Comparison of ENCODE assay signal across 17 mouse cellular contexts in the genomic region with DNA sequence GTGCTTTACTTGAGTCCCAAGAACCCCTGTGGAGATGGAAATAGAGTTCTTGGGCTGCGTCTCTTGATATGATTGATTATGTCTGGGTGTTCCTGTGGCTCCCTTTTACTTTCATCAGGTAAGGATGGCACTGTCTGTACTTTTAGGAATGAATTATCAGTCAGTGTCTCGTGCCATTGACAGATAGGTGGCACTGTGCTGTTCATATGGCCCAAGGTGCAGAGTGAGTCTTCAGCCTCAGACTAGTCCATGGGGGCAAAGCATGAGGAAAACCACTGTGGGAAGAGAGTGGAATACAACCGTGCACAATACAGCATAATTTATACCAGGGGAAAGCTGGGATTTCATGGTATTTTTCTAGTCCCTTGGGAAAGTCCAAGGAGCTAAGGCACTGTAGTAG.
DNase-seq lines count a peak whose midpoint lies in the region; ATAC-seq and TF ChIP-seq lines count a peak whose summit lies in the region.
"Had no signal": no experiment of that assay in that cellular context is flagged by ENCODE, and none has a peak within 500 bp of the region (broad histone marks: within the 10 kb centered on the region; RNA-seq: fewer than 3 reads in every experiment).

No protein-coding gene starts in this region.

- H3K9me3 ChIP-seq in hindbrain, postnatal 0 days (ENCODE audit: low read length) = no peaks in the 10 kb centered on the region
- no peaks in the 10 kb centered on the region for H3K9me3 ChIP-seq in hindbrain, embryonic 11.5 days (ENCODE audit: control insufficient read depth, low read length)
- H3K9me3 ChIP-seq in liver, embryonic 14.5 days (ENCODE audit: control insufficient read depth, low read length) = no peaks in the 10 kb centered on the region
- no peaks in the 10 kb centered on the region for H3K9me3 ChIP-seq in liver, embryonic 11.5 days (ENCODE audit: control insufficient read depth, low read length)
- H3K9me3 ChIP-seq in MEL (replicated peaks; ENCODE audit: insufficient read depth, low read length) = no peaks in the 10 kb centered on the region
- H3K9me3 ChIP-seq: heart, embryonic 10.5 days; hindbrain, embryonic 13.5 days; megakaryocyte, embryonic 14.5 days had no signal

- no peak overlapping the region for H3K4me2 ChIP-seq in hindbrain, postnatal 0 days (ENCODE audit: low read depth, low read length)
- H3K4me2 ChIP-seq in hindbrain, embryonic 11.5 days (replicated peaks; ENCODE audit: low read depth, low read length) = no peak overlapping the region
- no peak overlapping the region for H3K4me2 ChIP-seq in liver, embryonic 14.5 days (ENCODE audit: low read depth)
- no peak overlapping the region for H3K4me2 ChIP-seq in liver, embryonic 11.5 days
- H3K4me2 ChIP-seq: hindbrain, embryonic 13.5 days had no signal

- no peak for ATAC-seq in hindbrain, postnatal 0 days
- ATAC-seq in hindbrain, embryonic 11.5 days (ENCODE audit: low FRiP score) = no peak
- no peak for ATAC-seq in liver, embryonic 14.5 days (ENCODE audit: insufficient read depth)
- no peak for ATAC-seq in liver, embryonic 11.5 days (replicated peaks; ENCODE audit: low FRiP score)
- ATAC-seq in megakaryocyte progenitor cell, adult 5-6 weeks (replicated peaks; ENCODE audit: poor library complexity) = peak; percentile 48
- ATAC-seq: midbrain, embryonic 16.5 days had no signal

- H3K79me2 ChIP-seq in MEL (ENCODE audit: control insufficient read depth, insufficient read depth, low read length, poor library complexity) = no peaks in the 10 kb centered on the region; the same call in 1 of the 2 replicates

- no peak overlapping the region for H3K4me3 ChIP-seq in hindbrain, postnatal 0 days (ENCODE audit: low read length)
- no peak overlapping the region for H3K4me3 ChIP-seq in hindbrain, embryonic 11.5 days (ENCODE audit: low read depth, low read length)
- no peak overlapping the region for H3K4me3 ChIP-seq in liver, embryonic 14.5 days (ENCODE audit: insufficient read depth in 1 of 2, low read depth in 2 of 2, low read length in 2 of 2)
- no peak overlapping the region for H3K4me3 ChIP-seq in liver, embryonic 11.5 days (ENCODE audit: low read depth, low read length)
- no peak overlapping the region for H3K4me3 ChIP-seq in MEL (ENCODE audit: control insufficient read depth in 1 of 2, insufficient read depth in 1 of 2, low read depth in 2 of 2, low read length in 2 of 2)
- H3K4me3 ChIP-seq: heart, embryonic 10.5 days; hindbrain, embryonic 13.5 days had no signal

- TF ChIP-seq EP300 in liver, embryonic 14.5 days (IDR thresholded peaks at IDR 0.05; ENCODE audit: low read depth) = no peak
- no peak for TF ChIP-seq EP300 in MEL (IDR thresholded peaks at IDR 0.05; ENCODE audit: low read depth in 1 of 2, low read length in 2 of 2)

- peak; percentile 43 for TF ChIP-seq CTCF in hindbrain, postnatal 0 days (IDR thresholded peaks at IDR 0.05; ENCODE audit: low read depth)
- peak; percentile 36; the same call in 1 of the 2 replicates for TF ChIP-seq CTCF in liver, embryonic 14.5 days (IDR thresholded peaks at IDR 0.05; ENCODE audit: low read depth)
- peak; percentile 10 to 28 (median 11); a peak in 3 of 6 replicates for TF ChIP-seq CTCF in MEL (IDR thresholded peaks at IDR 0.05 in 2 of 3, conservative IDR thresholded peaks at IDR 0.05 in 1 of 3; ENCODE audit: control insufficient read depth in 1 of 3, insufficient read depth in 1 of 3, low read depth in 2 of 3, low read length in 3 of 3, poor library complexity in 1 of 3, severe bottlenecking in 1 of 3)

- WGBS in hindbrain, postnatal 0 days = 76% methylated on average over 3 of the region's 3 CpGs
- WGBS in hindbrain, embryonic 11.5 days = 85% methylated on average over 3 of the region's 3 CpGs
- 62% methylated on average over 3 of the region's 3 CpGs for WGBS in liver, embryonic 14.5 days (ENCODE audit: insufficient replicate concordance)
- WGBS in liver, embryonic 11.5 days = 72% methylated on average over 3 of the region's 3 CpGs

- no peaks in the 10 kb centered on the region for H3K27me3 ChIP-seq in hindbrain, postnatal 0 days (ENCODE audit: insufficient read depth, low read length)
- no peaks in the 10 kb centered on the region for H3K27me3 ChIP-seq in hindbrain, embryonic 11.5 days (ENCODE audit: control insufficient read depth, insufficient read depth, low read length)
- H3K27me3 ChIP-seq in liver, embryonic 14.5 days (ENCODE audit: control insufficient read depth, insufficient read depth, low read length) = no peaks in the 10 kb centered on the region
- H3K27me3 ChIP-seq in liver, embryonic 11.5 days (replicated peaks; ENCODE audit: control insufficient read depth, insufficient read depth, low read length) = no peaks in the 10 kb centered on the region
- no peaks in the 10 kb centered on the region for H3K27me3 ChIP-seq in MEL (ENCODE audit: control insufficient read depth in 1 of 2, insufficient read depth in 2 of 2, low read length in 2 of 2)
- H3K27me3 ChIP-seq: hindbrain, embryonic 13.5 days; megakaryocyte, embryonic 14.5 days had no signal

- TF ChIP-seq RAD21 in MEL (IDR thresholded peaks at IDR 0.05; ENCODE audit: low read depth, low read length) = no peak

- no peaks in the 10 kb centered on the region for H3K4me1 ChIP-seq in hindbrain, postnatal 0 days (ENCODE audit: insufficient read depth, low read length)
- H3K4me1 ChIP-seq in hindbrain, embryonic 11.5 days (replicated peaks; ENCODE audit: control insufficient read depth, insufficient read depth, low read length) = no peaks in the 10 kb centered on the region
- no peaks in the 10 kb centered on the region; a peak in 1 of 4 replicates for H3K4me1 ChIP-seq in liver, embryonic 14.5 days (replicated peaks; ENCODE audit: control insufficient read depth in 2 of 2, insufficient read depth in 2 of 2, low read length in 1 of 2)
- no peaks in the 10 kb centered on the region; the same call in 1 of the 2 replicates for H3K4me1 ChIP-seq in liver, embryonic 11.5 days (replicated peaks; ENCODE audit: control insufficient read depth, insufficient read depth, low read length)
- H3K4me1 ChIP-seq in MEL (ENCODE audit: control insufficient read depth in 1 of 2, insufficient read depth in 2 of 2, low read length in 2 of 2) = no peaks in the 10 kb centered on the region

- H3K36me3 ChIP-seq in hindbrain, postnatal 0 days (ENCODE audit: insufficient read depth, low read length) = no peaks in the 10 kb centered on the region
- H3K36me3 ChIP-seq in hindbrain, embryonic 11.5 days (ENCODE audit: control insufficient read depth, insufficient read depth, low read length) = no peaks in the 10 kb centered on the region
- no peaks in the 10 kb centered on the region for H3K36me3 ChIP-seq in liver, embryonic 14.5 days (replicated peaks; ENCODE audit: control insufficient read depth, insufficient read depth, low read depth)
- no peaks in the 10 kb centered on the region; the same call in 1 of the 2 replicates for H3K36me3 ChIP-seq in liver, embryonic 11.5 days (ENCODE audit: control insufficient read depth, insufficient read depth, low read length)
- peaks cover 0 to 18% of the 10 kb centered on the region in 2 experiments; a peak in 3 of 4 replicates for H3K36me3 ChIP-seq in MEL (ENCODE audit: control insufficient read depth in 1 of 2, insufficient read depth in 2 of 2, low read length in 2 of 2)
- H3K36me3 ChIP-seq: heart, embryonic 10.5 days; hindbrain, embryonic 13.5 days had no signal

- no peak overlapping the region for H3K27ac ChIP-seq in hindbrain, postnatal 0 days
- H3K27ac ChIP-seq in hindbrain, embryonic 11.5 days (ENCODE audit: low read depth, low read length) = no peak overlapping the region
- no peak overlapping the region for H3K27ac ChIP-seq in liver, embryonic 14.5 days
- no peak overlapping the region for H3K27ac ChIP-seq in liver, embryonic 11.5 days (ENCODE audit: low read depth, low read length)
- no peak overlapping the region for H3K27ac ChIP-seq in MEL (ENCODE audit: control insufficient read depth, low read depth, low read length)
- H3K27ac ChIP-seq: heart, embryonic 10.5 days had no signal

- no peak for DNase-seq in hindbrain, postnatal 0 days (ENCODE audit: low spot score)
- no peak for DNase-seq in hindbrain, embryonic 11.5 days (ENCODE audit: low spot score)
- DNase-seq in liver, embryonic 14.5 days (ENCODE audit: low read depth in 3 of 3, low spot score in 3 of 3) = no peak
- no peak for DNase-seq in liver, embryonic 11.5 days (ENCODE audit: low spot score)
- DNase-seq in MEL (ENCODE audit: low read depth, low spot score) = no peak
- no peak for DNase-seq in right cerebral cortex, postnatal 4 days
- DNase-seq: adrenal gland, postnatal 36 days; cerebellum, adult 2 months; cerebellum, postnatal 36 days; gastrocnemius, postnatal 25 days; heart, postnatal 14 days; left cerebral cortex, postnatal 4 days had no signal

- H3K9ac ChIP-seq in hindbrain, postnatal 0 days (replicated peaks; ENCODE audit: low read length) = no peak overlapping the region
- H3K9ac ChIP-seq in hindbrain, embryonic 11.5 days (ENCODE audit: low read depth, low read length) = no peak overlapping the region
- no peak overlapping the region for H3K9ac ChIP-seq in liver, embryonic 14.5 days (replicated peaks)
- no peak overlapping the region for H3K9ac ChIP-seq in liver, embryonic 11.5 days (ENCODE audit: low read depth, low read length)
- no peak overlapping the region for H3K9ac ChIP-seq in MEL (ENCODE audit: control insufficient read depth, low read depth, low read length, poor library complexity, severe bottlenecking)
- H3K9ac ChIP-seq: hindbrain, embryonic 13.5 days had no signal

- TF ChIP-seq POLR2A in MEL (IDR thresholded peaks at IDR 0.05; ENCODE audit: control insufficient read depth in 1 of 2, insufficient read depth in 1 of 2, low read depth in 1 of 2, low read length in 2 of 2, poor library complexity in 1 of 2) = no peak

TF ChIP-seq in MEL, 35 proteins besides CTCF, POLR2A, EP300 and RAD21:
- TF ChIP-seq MAX (IDR thresholded peaks at IDR 0.05; ENCODE audit: low read length) (no peak), RCOR1 (IDR thresholded peaks at IDR 0.05; ENCODE audit: low read depth, low read length) (no peak), ZKSCAN1 (IDR thresholded peaks at IDR 0.05; ENCODE audit: low read depth, low read length) (no peak), TAL1 (IDR thresholded peaks at IDR 0.05; ENCODE audit: low read length) (no peak), SMC3 (IDR thresholded peaks at IDR 0.05; ENCODE audit: low read depth, low read length) (no peak), CHD1 (IDR thresholded peaks at IDR 0.05; ENCODE audit: low read depth, low read length) (no peak), USF2 (IDR thresholded peaks at IDR 0.05; ENCODE audit: borderline replicate concordance in 1 of 2, insufficient read depth in 1 of 2, low read depth in 1 of 2, low read length in 2 of 2) (no peak)
